In the genomic region with DNA sequence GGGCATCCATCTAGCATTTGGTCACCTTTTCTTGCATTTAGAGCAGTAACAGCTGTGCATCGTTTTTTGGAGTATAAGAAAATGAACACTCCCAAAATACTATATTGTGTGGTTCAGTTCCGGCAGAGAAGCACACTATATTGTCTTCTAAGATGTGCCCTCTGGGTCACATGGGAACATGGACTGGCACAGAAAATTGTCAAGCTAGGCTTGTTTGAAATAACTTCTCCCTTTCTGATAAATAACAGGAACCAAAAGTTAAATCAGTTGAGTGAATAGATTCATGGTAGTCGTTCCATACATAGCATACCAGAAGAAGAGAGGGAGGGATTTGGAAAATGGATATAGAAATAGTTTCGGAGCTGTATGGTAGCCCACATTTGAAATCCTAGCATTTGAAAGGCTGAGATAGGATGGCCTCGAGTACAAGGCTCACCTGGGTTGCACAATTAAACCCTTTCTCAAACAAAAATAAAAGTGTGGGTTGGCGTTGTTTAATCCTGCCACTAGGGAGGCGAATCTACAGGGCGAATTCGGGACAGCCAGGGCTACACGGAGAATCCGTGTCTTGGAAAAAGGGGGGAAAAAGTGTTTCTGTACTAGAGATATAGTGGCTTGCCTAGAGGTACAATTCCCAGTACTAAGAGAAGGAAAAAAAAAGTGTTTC, we compare ENCODE assay signal across 7 mouse cellular contexts. TPM values are rescaled to one million over a fixed set of nuclear protein-coding genes. Genes with fewer than 3 reads are reported as not detected.
A peak's percentile ranks its signal among the peaks of the same experiment; 100 is the strongest.
DNase-seq lines count a peak whose midpoint lies in the region; ATAC-seq lines count a peak whose summit lies in the region.

No protein-coding gene starts in this region.

- WGBS in limb, embryonic 15.5 days, result 11% methylated on average over 11 of the region's 11 CpGs
- 10% methylated on average over 11 of the region's 11 CpGs for WGBS in stomach, embryonic 15.5 days

- ATAC-seq in erythroid progenitor cell, adult 5-6 weeks (replicated peaks; ENCODE audit: low FRiP score, poor library complexity, severe bottlenecking), result peak; percentile 45
- ATAC-seq in limb, embryonic 15.5 days (ENCODE audit: insufficient number of reproducible peaks, low FRiP score, low TSS enrichment, low read depth), result 0 out of 2 replicates have a peak, but pooled peaks have one; percentile 0
- no peak for ATAC-seq in stomach, embryonic 15.5 days (ENCODE audit: insufficient read depth, low FRiP score, low read depth)

- peak overlapping the region; percentile 85 for H3K4me3 ChIP-seq in limb, embryonic 15.5 days
- peak overlapping the region; percentile 80 for H3K4me3 ChIP-seq in stomach, embryonic 15.5 days (replicated peaks)

- H3K36me3 ChIP-seq in limb, embryonic 15.5 days, result peaks cover 23% of the 10 kb centered on the region
- H3K36me3 ChIP-seq in stomach, embryonic 15.5 days, result peaks cover 10% of the 10 kb centered on the region

- H3K4me2 ChIP-seq in limb, embryonic 15.5 days, result peak overlapping the region; percentile 56
- H3K4me2 ChIP-seq in stomach, embryonic 15.5 days, result peak overlapping the region; percentile 70

- peak; percentile 24 for DNase-seq in retina, postnatal 7 days (ENCODE audit: low read depth, low spot score)
- no peak for DNase-seq in retina, embryonic 14.5 days (ENCODE audit: low spot score)
- no peak for DNase-seq in cerebellum, adult 11 months
- no peak for DNase-seq in urinary bladder, postnatal 4 days (ENCODE audit: low spot score in 2 of 2)

- peaks cover 42% of the 10 kb centered on the region for H3K4me1 ChIP-seq in limb, embryonic 15.5 days
- H3K4me1 ChIP-seq in stomach, embryonic 15.5 days, result peaks cover 40% of the 10 kb centered on the region

- peak overlapping the region; percentile 96 for H3K27ac ChIP-seq in limb, embryonic 15.5 days
- peak overlapping the region; percentile 94 for H3K27ac ChIP-seq in stomach, embryonic 15.5 days

- no peaks in the 10 kb centered on the region for H3K27me3 ChIP-seq in limb, embryonic 15.5 days
- H3K27me3 ChIP-seq in stomach, embryonic 15.5 days (replicated peaks), result no peaks in the 10 kb centered on the region

- no peaks in the 10 kb centered on the region for H3K9me3 ChIP-seq in limb, embryonic 15.5 days
- no peaks in the 10 kb centered on the region for H3K9me3 ChIP-seq in stomach, embryonic 15.5 days

- H3K9ac ChIP-seq in limb, embryonic 15.5 days, result 0 out of 2 replicates have a peak overlapping the region, but pooled peaks have one; percentile 31
- H3K9ac ChIP-seq in stomach, embryonic 15.5 days, result peak overlapping the region; percentile 22; the same call in 1 of the 2 replicates

RNA-seq across cellular contexts. Expression of gene Adipor1, which starts 0.5 kb away (rescaled TPM):
- 151 and 153 TPM in 2 replicates for total RNA-seq in erythroid progenitor cell, adult 5-6 weeks (2015; ENCODE audit: low replicate concordance)
- 114 and 119 TPM in 2 replicates for total RNA-seq in erythroid progenitor cell, adult 5-6 weeks (2017; ENCODE audit: low replicate concordance)
- 102 and 109 TPM in 2 replicates for polyA plus RNA-seq in limb, embryonic 15.5 days (2015; fragmentation: Nextera tagmentation; extraction: Ambion mirVana)
- 82.5 and 93.6 TPM in 2 replicates for polyA plus RNA-seq in stomach, embryonic 15.5 days (2015; fragmentation: Nextera tagmentation; extraction: Ambion mirVana)

RNA-seq across cellular contexts. Expression of gene Cyb5r1, which starts 9.3 kb away (rescaled TPM):
- total RNA-seq in erythroid progenitor cell, adult 5-6 weeks (2015; ENCODE audit: low replicate concordance), result 22.3 and 39.0 TPM in 2 replicates
- 12.9 and 30.3 TPM in 2 replicates for total RNA-seq in erythroid progenitor cell, adult 5-6 weeks (2017; ENCODE audit: low replicate concordance)
- 38.8 and 44.2 TPM in 2 replicates for polyA plus RNA-seq in limb, embryonic 15.5 days (2015; fragmentation: Nextera tagmentation; extraction: Ambion mirVana)
- polyA plus RNA-seq in stomach, embryonic 15.5 days (2015; fragmentation: Nextera tagmentation; extraction: Ambion mirVana), result 38.5 and 40.1 TPM in 2 replicates

RNA-seq across cellular contexts. Expression of gene 4933406M09Rik, which starts 28.9 kb away (rescaled TPM):
- total RNA-seq in erythroid progenitor cell, adult 5-6 weeks (2015; ENCODE audit: low replicate concordance), result not detected in 2 replicates
- total RNA-seq in erythroid progenitor cell, adult 5-6 weeks (2017; ENCODE audit: low replicate concordance), result not detected in 2 replicates
- polyA plus RNA-seq in limb, embryonic 15.5 days (2015; fragmentation: Nextera tagmentation; extraction: Ambion mirVana), result not detected in 2 replicates
- polyA plus RNA-seq in stomach, embryonic 15.5 days (2015; fragmentation: Nextera tagmentation; extraction: Ambion mirVana), result not detected in 2 replicates

RNA-seq across cellular contexts. Expression of gene Klhl12, which starts 40.7 kb away (rescaled TPM):
- 134 TPM in 2 replicates for total RNA-seq in erythroid progenitor cell, adult 5-6 weeks (2015; ENCODE audit: low replicate concordance)
- 126 and 208 TPM in 2 replicates for total RNA-seq in erythroid progenitor cell, adult 5-6 weeks (2017; ENCODE audit: low replicate concordance)
- 22.1 and 25.9 TPM in 2 replicates for polyA plus RNA-seq in limb, embryonic 15.5 days (2015; fragmentation: Nextera tagmentation; extraction: Ambion mirVana)
- 24.0 and 24.2 TPM in 2 replicates for polyA plus RNA-seq in stomach, embryonic 15.5 days (2015; fragmentation: Nextera tagmentation; extraction: Ambion mirVana)

RNA-seq across cellular contexts. Expression of gene Tmem183a, which starts 52.9 kb away (rescaled TPM):
- total RNA-seq in erythroid progenitor cell, adult 5-6 weeks (2015; ENCODE audit: low replicate concordance), result 52.0 and 62.3 TPM in 2 replicates
- 72.4 and 84.7 TPM in 2 replicates for total RNA-seq in erythroid progenitor cell, adult 5-6 weeks (2017; ENCODE audit: low replicate concordance)
- polyA plus RNA-seq in limb, embryonic 15.5 days (2015; fragmentation: Nextera tagmentation; extraction: Ambion mirVana), result 80.2 and 80.3 TPM in 2 replicates
- polyA plus RNA-seq in stomach, embryonic 15.5 days (2015; fragmentation: Nextera tagmentation; extraction: Ambion mirVana), result 85.8 and 90.6 TPM in 2 replicates
